Mouse (Mus musculus): ENCODE data around the gene Patj. TPM values are rescaled to one million over a fixed set of nuclear protein-coding genes. Genes with fewer than 3 reads are reported as not detected.

Patj gene
- total RNA-seq (2012; rRNA removed) (0.39 and 0.46 TPM in 2 replicates), polyA plus RNA-seq (2012; ENCODE audit: insufficient read depth in 1 of 2, insufficient read length in 2 of 2, low read depth in 1 of 2, low replicate concordance in 2 of 2, missing spikeins in 1 of 2) (under 1 TPM in 1 of 2 experiments, not detected in 1; 0.19 TPM)

- TF ChIP-seq ETS1 (IDR thresholded peaks at IDR 0.05; ENCODE audit: low read depth, low read length) (no peak), USF2 (IDR thresholded peaks at IDR 0.05; ENCODE audit: borderline replicate concordance in 1 of 2, insufficient read depth in 1 of 2, low read depth in 1 of 2, low read length in 2 of 2) (no peak), SIN3A (IDR thresholded peaks at IDR 0.05; ENCODE audit: low read length) (no peak), HCFC1 (IDR thresholded peaks at IDR 0.05; ENCODE audit: low read depth, low read length) (no peak), MYC (IDR thresholded peaks at IDR 0.05; ENCODE audit: low read depth, low read length) (no peak), POLR2A (IDR thresholded peaks at IDR 0.05; ENCODE audit: control insufficient read depth in 1 of 2, insufficient read depth in 1 of 2, low read depth in 1 of 2, low read length in 2 of 2, poor library complexity in 1 of 2) (no peak), MAZ (IDR thresholded peaks at IDR 0.05; ENCODE audit: low read depth, low read length) (no peak), GABPA (IDR thresholded peaks at IDR 0.05; ENCODE audit: low read depth, low read length) (no peak), TAL1 (IDR thresholded peaks at IDR 0.05; ENCODE audit: low read length) (no peak), EP300 (IDR thresholded peaks at IDR 0.05; ENCODE audit: low read depth in 1 of 2, low read length in 2 of 2) (no peak), MAX (IDR thresholded peaks at IDR 0.05; ENCODE audit: low read length) (no peak), TBP (IDR thresholded peaks at IDR 0.05; ENCODE audit: low read depth, low read length) (no peak), MAFK (IDR thresholded peaks at IDR 0.05; ENCODE audit: borderline replicate concordance, low read depth, low read length) (no peak), CHD1 (IDR thresholded peaks at IDR 0.05; ENCODE audit: low read depth, low read length) (no peak), E2F4 (IDR thresholded peaks at IDR 0.05; ENCODE audit: borderline replicate concordance, low read depth, low read length) (no peak), SMC3 (IDR thresholded peaks at IDR 0.05; ENCODE audit: low read depth, low read length) (no peak), CHD2 (IDR thresholded peaks at IDR 0.05; ENCODE audit: low read length) (no peak), CTCF (IDR thresholded peaks at IDR 0.05 in 2 of 3, conservative IDR thresholded peaks at IDR 0.05 in 1 of 3; ENCODE audit: control insufficient read depth in 1 of 3, insufficient read depth in 1 of 3, low read depth in 2 of 3, low read length in 3 of 3, poor library complexity in 1 of 3, severe bottlenecking in 1 of 3) (no peak), POLR2AphosphoS5 (IDR thresholded peaks at IDR 0.05; ENCODE audit: borderline replicate concordance, low read depth, low read length) (no peak), ZMIZ1 (IDR thresholded peaks at IDR 0.05; ENCODE audit: low read depth, low read length) (no peak)
- Histone ChIP-seq H3K27me3 (ENCODE audit: control insufficient read depth in 1 of 2, insufficient read depth in 2 of 2, low read length in 2 of 2) (no peaks in the 10 kb centered on the region), H3K36me3 (ENCODE audit: control insufficient read depth in 1 of 2, insufficient read depth in 2 of 2, low read length in 2 of 2) (no peaks in the 10 kb centered on the region), H3K9me3 (replicated peaks; ENCODE audit: insufficient read depth, low read length) (no peaks in the 10 kb centered on the region), H3K79me2 (ENCODE audit: control insufficient read depth, insufficient read depth, low read length, poor library complexity) (no peaks in the 10 kb centered on the region), H3K4me3 (ENCODE audit: control insufficient read depth in 1 of 2, insufficient read depth in 1 of 2, low read depth in 2 of 2, low read length in 2 of 2) (no peak within 1 kb of the TSS), H3K27ac (ENCODE audit: control insufficient read depth, low read depth, low read length) (no peak within 1 kb of the TSS), H3K9ac (ENCODE audit: control insufficient read depth, low read depth, low read length, poor library complexity, severe bottlenecking) (no peak within 1 kb of the TSS), H3K4me1 (ENCODE audit: control insufficient read depth in 1 of 2, insufficient read depth in 2 of 2, low read length in 2 of 2) (no peaks in the 10 kb centered on the region)
- DNase-seq (ENCODE audit: low read depth, low spot score) = no peak
Measured at GRCm38 (mm10) chr4:98395690-98396437, at the start of gene Patj. TSS of gene Patj (plus strand) at chr4:98395785.

- H3K27ac ChIP-seq (ENCODE audit: control insufficient read depth, low read depth, low read length) = no peak overlapping the region
- no peaks in the 10 kb centered on the region for H3K4me1 ChIP-seq (ENCODE audit: control insufficient read depth in 1 of 2, insufficient read depth in 2 of 2, low read length in 2 of 2)
- no peak overlapping the region for H3K4me3 ChIP-seq (ENCODE audit: control insufficient read depth in 1 of 2, insufficient read depth in 1 of 2, low read depth in 2 of 2, low read length in 2 of 2)
- no peaks in the 10 kb centered on the region for H3K9me3 ChIP-seq (replicated peaks; ENCODE audit: insufficient read depth, low read length)
- H3K9ac ChIP-seq (ENCODE audit: control insufficient read depth, low read depth, low read length, poor library complexity, severe bottlenecking) = no peak overlapping the region
- H3K79me2 ChIP-seq (ENCODE audit: control insufficient read depth, insufficient read depth, low read length, poor library complexity) = no peaks in the 10 kb centered on the region
- no peak for DNase-seq (ENCODE audit: low read depth, low spot score)
- no peak for TF ChIP-seq ZKSCAN1 (IDR thresholded peaks at IDR 0.05; ENCODE audit: low read depth, low read length)
- TF ChIP-seq UBTF (IDR thresholded peaks at IDR 0.05; ENCODE audit: borderline replicate concordance, insufficient read depth, low read depth, low read length) = no peak
- TF ChIP-seq KAT2A (conservative IDR thresholded peaks at IDR 0.05; ENCODE audit: low read depth, low read length) = no peak
- TF ChIP-seq SIN3A (IDR thresholded peaks at IDR 0.05; ENCODE audit: low read length) = no peak
- TF ChIP-seq TCF12 (IDR thresholded peaks at IDR 0.05; ENCODE audit: low read depth, low read length) = no peak
- no peak for TF ChIP-seq POLR2A (IDR thresholded peaks at IDR 0.05; ENCODE audit: control insufficient read depth in 1 of 2, insufficient read depth in 1 of 2, low read depth in 1 of 2, low read length in 2 of 2, poor library complexity in 1 of 2)
- no peak for TF ChIP-seq MYB (IDR thresholded peaks at IDR 0.05; ENCODE audit: low read depth, low read length)
- no peak for TF ChIP-seq NRF1 (IDR thresholded peaks at IDR 0.05; ENCODE audit: insufficient read depth, low read depth, low read length, poor library complexity, severe bottlenecking)
- TF ChIP-seq TAL1 (IDR thresholded peaks at IDR 0.05; ENCODE audit: low read length) = no peak
- TF ChIP-seq ZC3H11A (IDR thresholded peaks at IDR 0.05; ENCODE audit: low read depth, low read length) = no peak
- TF ChIP-seq ELF1 (IDR thresholded peaks at IDR 0.05; ENCODE audit: low read depth, low read length) = no peak
- TF ChIP-seq HCFC1 (IDR thresholded peaks at IDR 0.05; ENCODE audit: low read depth, low read length) = no peak
- TF ChIP-seq MYC (IDR thresholded peaks at IDR 0.05; ENCODE audit: low read depth, low read length) = no peak
- TF ChIP-seq EP300 (IDR thresholded peaks at IDR 0.05; ENCODE audit: low read depth in 1 of 2, low read length in 2 of 2) = no peak
- no peak for TF ChIP-seq SMC3 (IDR thresholded peaks at IDR 0.05; ENCODE audit: low read depth, low read length)
- no peak for TF ChIP-seq CHD1 (IDR thresholded peaks at IDR 0.05; ENCODE audit: low read depth, low read length)
- TF ChIP-seq ZNF384 (IDR thresholded peaks at IDR 0.05; ENCODE audit: low read depth, low read length) = no peak
- H3K27me3 ChIP-seq (ENCODE audit: control insufficient read depth in 1 of 2, insufficient read depth in 2 of 2, low read length in 2 of 2) = no peaks in the 10 kb centered on the region
- no peaks in the 10 kb centered on the region for H3K36me3 ChIP-seq (ENCODE audit: control insufficient read depth in 1 of 2, insufficient read depth in 2 of 2, low read length in 2 of 2)
Measured at GRCm38 (mm10) chr4:98348580-98348979, 47.0 kb upstream of the Patj start.
